Mouse (Mus musculus): ENCODE results near the gene Oscar.
A peak's percentile ranks its signal among the peaks of the same experiment; 100 is the strongest.
"Not testable (repeated sequence)": the region's sequence is repeated elsewhere in the genome, so short reads cannot be mapped to it uniquely, and the experiment has no call there.

Oscar gene

DNA sequence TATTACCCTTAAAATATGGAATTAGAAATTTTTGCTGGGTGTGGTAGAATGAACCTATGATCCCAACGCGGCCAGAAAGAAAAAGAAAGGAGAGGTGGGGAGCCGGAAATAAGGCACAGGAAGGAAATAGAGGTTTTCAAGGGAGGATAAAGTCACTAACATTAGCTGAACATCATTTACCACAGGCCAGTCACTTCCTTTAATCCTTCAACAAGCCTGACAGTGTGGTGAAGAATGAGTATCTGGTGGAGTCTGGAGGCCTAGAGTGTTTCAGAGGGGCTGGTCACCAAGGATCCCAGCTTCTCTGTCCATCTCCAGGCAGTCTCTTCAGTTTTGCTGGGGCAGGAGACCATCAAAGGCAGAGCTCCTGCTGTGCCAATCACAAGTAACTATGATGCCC, 5.5 kb downstream of the Oscar start:
- no peak for DNase-seq (ENCODE audit: low read depth, low spot score)

GRCm38 (mm10) chr7:3609082-3609481, 6.9 kb downstream of the Oscar start:
- no peak for DNase-seq (ENCODE audit: low read depth, low spot score)

DNA sequence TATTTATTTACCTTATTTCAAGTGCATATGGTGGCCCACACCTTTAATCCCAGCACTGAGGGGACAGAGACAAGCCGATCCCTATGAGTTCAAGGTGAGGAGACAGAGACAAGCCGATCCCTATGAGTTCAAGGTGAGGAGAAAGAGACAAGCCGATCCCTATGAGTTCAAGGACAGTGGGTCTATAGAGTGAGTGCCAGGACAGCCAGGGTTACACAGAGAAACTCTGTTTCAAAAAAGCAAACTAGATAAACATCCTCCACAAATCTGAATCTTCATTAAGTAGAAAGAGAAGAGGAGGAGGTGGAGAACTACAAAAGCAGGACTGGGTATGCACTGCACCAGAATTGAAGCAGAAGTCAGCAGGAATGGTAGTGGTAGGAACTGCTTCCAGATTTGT, 7.3 kb downstream of the Oscar start:
- DNase-seq (ENCODE audit: low read depth, low spot score), result no peak

GRCm38 (mm10) chr7:3607391-3607790, 8.6 kb downstream of the Oscar start:
- DNase-seq (ENCODE audit: low read depth, low spot score), result no peak

GRCm38 (mm10) chr7:3606798-3607197, 9.2 kb downstream of the Oscar start:
- DNase-seq (ENCODE audit: low read depth, low spot score), result no peak

DNA sequence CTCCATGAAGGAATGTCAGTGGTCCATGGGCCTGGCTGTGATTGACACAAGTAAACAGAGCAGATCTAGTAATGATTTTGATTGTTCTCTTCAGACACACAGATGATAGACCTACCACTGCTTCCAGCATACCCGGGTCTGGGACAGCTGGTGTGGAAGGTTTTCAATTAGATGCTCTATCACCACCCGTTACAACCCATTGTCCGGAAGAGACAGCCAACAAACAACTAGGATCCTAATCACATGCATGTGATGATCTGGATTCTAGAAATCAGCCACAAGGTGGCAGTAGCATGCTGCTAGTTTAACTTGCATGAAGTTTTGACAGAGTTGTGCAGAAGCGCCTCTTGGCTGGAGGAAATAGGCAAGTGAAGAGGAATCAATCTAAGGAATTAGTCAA, 14.8 kb downstream of the Oscar start:
- peak; percentile 28 for DNase-seq (ENCODE audit: low read depth, low spot score)

DNA sequence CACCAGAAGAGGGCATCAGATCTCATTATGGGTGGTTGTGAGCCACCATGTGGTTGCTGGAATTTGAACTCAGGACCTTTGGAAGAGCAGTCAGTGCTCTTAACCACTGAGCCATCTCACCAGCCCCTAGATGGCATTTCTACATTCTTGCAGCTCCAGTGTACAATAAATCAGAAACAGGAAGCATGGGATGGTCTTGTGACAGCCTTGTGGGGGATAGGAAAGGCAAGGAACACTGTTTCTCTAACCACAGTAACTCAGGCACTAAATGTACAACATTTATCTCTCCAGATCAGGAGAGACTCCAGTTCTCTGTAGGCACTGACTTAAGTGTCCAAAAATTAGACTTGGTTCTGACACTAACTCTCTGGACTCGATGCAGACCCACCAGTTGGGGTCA, 18.2 kb downstream of the Oscar start:
- not testable (repeated sequence) for DNase-seq (ENCODE audit: low read depth, low spot score)

DNA sequence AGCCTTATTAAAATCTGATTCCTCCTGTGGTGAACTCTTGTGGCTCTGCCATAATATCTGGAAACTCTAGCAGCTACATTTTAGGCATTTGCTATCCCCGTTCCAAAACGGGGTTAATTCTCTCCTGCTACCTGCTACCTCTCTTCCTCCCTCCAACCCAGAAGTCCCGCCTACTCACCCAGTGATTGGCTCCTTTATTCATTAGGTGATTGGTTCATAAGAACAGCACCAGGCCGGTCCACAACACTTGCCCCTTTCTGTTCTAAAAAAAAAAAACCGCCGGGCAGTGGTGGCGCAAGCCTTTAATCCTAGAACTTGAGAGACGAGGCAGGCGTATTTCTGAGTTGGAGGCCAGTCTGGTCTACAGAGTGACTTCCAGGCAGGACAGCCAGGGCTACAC, 20.8 kb downstream of the Oscar start:
- no peak for DNase-seq (ENCODE audit: low read depth, low spot score)

- DNase-seq (ENCODE audit: low read depth, low spot score), result no peak
These were observed 21.3 kb downstream of the Oscar start for GRCm38 (mm10) chr7:3594686-3595085.

- DNase-seq (ENCODE audit: low read depth, low spot score), result no peak
These were observed 22.1 kb downstream of the Oscar start for GRCm38 (mm10) chr7:3593855-3594254.

DNA sequence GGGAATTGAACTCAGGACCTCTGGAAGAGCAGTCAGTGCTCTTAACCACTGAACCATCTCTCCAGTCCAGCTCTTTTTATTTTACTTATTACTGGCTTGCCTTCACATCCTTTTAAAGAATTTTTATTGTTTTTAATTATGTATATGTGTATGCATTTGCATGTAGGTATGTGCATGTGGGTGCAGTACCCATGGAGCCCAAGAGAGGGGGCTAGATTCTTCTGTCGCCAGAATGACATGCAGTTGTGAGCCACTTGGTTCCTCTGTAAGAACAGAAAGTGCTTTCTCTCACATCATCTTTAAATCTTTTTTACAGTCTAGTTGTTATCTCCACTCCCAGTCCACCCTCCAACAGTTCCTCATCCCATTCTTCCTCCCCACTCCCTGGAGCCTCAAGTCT, 24.4 kb downstream of the Oscar start:
- DNase-seq (ENCODE audit: low read depth, low spot score), result no peak

DNA sequence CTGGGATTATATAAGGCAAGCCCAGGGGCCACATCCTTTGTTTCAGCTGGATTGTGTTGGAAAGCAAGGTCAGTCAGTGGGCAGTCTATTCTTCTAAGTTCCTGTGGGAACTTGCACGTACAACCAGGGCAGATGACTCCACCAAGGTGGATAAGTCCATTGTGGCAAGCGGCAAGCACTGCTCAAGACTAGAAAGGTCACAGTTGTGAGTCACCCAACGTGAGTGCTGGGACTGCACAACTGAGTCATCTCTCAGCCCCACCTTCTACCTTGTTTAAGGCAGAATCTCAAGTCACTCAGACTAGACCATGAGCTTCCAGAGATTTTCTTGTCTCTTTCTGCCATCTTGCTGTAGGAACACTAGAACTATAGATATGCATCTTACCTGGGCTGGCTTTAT, 25.4 kb downstream of the Oscar start:
- DNase-seq (ENCODE audit: low read depth, low spot score), result no peak

DNA sequence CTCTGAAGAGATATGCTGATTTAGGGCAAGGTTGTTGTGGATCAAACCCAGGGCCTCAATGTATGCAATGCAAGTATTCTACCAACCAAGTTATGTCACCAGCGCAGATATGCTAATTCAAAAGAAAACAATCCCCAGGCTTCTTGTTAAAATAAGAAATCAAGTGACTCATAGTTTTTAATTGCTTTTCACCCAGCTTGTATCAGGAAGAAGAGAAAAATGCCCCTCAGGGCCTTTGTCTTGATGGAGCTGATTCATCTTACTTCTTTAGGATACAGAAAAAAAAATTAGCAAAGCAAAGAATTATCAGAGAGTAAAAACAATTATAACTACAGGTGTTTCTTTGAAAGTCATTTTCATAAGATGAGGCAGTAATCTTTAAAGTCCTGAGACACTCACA, 28.7 kb downstream of the Oscar start:
- DNase-seq (ENCODE audit: low read depth, low spot score), result no peak

DNA sequence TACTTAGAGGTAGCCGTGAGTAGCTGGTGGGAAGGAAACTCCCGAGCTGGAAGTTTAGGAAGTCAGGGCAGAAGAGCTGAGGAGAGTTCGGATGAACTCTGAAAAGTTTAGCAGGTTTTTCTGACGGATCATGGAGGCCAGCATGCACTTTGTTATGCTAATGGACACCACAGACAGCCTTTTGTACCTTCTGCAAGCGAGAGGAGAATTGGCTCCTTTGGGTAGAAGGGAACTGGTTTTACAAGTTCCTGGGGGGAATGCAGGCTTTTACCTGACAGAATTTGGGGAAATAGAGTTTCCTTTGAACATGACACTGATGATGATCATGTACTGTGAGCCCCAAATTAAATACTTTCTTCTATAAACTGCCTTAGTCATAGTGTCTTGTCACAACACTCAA, 29.7 kb downstream of the Oscar start:
- DNase-seq (ENCODE audit: low read depth, low spot score), result no peak

- no peak for DNase-seq (ENCODE audit: low read depth, low spot score)
These were observed 30.2 kb downstream of the Oscar start for GRCm38 (mm10) chr7:3585763-3586162.

DNA sequence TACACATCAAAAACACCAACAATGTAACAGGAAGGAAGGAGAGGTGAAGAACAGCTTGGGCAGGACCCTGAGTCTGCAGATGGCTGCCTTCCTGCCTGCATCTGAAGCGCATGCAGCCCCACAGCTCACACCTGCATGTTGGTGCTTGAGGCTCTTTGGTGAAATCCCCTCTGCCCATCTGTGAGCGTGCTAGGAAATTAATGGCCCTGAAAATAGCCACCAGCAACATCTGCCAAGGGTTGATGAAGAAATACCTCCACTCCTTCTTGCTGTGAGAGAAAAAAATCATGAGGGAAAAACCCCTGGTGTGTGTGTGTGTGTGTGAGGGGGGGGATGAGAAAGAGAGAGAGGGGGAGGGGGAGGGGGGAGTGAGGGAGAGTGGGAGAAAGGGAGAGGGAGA, 35.9 kb downstream of the Oscar start:
- no peak for DNase-seq (ENCODE audit: low read depth, low spot score)

- no peak for DNase-seq (ENCODE audit: low read depth, low spot score)
These were observed 36.9 kb downstream of the Oscar start for GRCm38 (mm10) chr7:3578952-3579546.

- no peak for DNase-seq (ENCODE audit: low read depth, low spot score)
These were observed 37.8 kb downstream of the Oscar start for GRCm38 (mm10) chr7:3578196-3578595.

DNA sequence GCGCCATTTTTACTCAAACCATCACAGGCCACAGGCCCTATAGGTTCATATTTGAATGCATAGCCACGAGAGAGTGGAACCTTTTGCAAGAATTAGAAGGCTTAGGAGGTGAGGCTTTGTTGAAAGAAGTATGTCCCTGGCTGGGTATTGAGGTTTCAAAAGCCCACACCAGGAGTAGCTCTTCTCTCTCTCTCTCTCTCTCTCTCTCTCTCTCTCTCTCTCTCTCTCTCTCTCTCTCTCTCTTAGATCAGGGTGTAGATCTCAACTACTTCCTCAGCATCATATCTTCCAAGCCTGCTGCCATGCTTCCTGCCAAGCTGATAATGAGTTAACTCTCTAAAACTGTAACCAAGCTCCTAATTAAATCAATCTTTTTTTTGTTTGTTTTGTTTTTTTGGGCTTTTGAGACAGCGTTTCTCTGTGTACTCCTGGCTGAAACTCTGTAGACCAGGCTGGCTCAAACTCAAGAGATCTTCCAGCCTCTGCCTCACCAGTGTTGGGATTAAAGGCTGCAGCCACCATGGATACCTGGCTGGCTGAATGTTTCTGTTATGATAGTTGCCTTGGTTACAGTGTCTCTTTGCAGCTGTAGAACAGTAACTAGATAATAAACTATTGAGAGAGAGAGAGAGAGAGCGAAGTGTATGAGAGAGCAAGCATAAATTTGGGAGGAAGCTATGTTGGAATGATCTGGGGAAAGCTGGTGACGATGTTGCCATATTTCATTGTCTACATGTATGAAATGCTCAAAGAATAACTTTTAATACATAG, 39.4 kb downstream of the Oscar start:
- DNase-seq (ENCODE audit: low read depth, low spot score), result no peak

DNA sequence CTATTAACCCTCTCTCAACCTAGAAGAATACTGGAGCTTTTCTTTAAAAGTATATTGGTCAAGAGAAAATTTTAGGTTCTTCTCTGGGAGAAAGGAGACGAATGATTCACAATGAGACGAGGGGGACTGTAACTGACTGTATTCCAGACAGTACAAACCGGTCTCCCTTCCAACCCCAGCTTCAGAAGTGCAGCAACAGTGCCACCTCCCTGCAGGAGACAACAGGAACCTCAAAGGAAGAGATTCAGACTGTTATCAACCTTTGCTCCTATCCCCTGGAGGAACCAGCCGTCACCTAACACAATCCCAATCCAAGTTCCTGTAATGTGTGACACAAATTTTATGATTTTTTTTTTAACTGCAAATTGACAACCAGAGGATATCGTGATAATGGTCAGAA, 41.7 kb downstream of the Oscar start:
- no peak for DNase-seq (ENCODE audit: low read depth, low spot score)

DNA sequence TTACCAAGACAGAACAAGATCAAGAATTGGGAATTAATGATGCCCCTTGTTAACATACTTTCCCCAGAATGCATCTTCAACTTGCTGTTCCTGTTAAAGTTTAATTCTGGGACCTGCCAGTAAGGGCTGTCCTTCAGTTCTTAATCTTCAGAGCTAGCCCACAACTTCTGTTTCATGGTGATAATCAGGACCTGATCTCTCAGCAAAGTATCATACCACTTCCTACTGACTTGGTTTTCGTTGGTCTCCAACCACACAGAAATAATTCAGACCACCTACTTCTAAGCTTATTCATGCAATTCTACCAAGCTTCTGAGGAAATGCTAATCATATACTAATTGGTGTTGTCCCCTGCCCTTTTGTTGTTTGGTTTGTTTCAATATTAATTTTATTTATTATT, 44.1 kb downstream of the Oscar start:
- no peak for DNase-seq (ENCODE audit: low read depth, low spot score)

GRCm38 (mm10) chr7:3570580-3570979, 45.4 kb downstream of the Oscar start:
- not testable (repeated sequence) for DNase-seq (ENCODE audit: low read depth, low spot score)

DNA sequence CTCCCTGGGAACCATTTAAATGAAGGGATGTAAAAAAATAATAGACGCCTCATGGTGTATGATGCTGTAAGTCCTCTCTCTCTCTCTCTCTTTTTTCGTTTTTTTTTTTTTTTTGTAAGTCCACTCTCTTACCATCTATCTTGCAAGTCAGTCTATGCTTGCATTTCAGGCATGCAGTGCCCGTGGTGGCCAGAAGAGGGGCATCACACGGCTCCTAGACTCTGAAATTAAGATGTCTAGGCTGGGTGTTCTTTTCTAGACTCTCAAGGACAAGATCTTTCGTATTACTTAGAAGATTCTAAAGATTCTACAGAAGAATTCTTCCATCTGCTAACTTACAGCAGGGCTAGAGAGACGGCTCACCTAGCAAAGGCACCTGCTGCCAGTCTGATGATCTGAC, 46.2 kb downstream of the Oscar start:
- DNase-seq (ENCODE audit: low read depth, low spot score), result no peak

GRCm38 (mm10) chr7:3567336-3567735, 48.6 kb downstream of the Oscar start:
- no peak for DNase-seq (ENCODE audit: low read depth, low spot score)
